Mouse (Mus musculus) forebrain, embryonic 15.5 days (tissue): ENCODE data around the gene Atp6v1g3. TPM values are rescaled to one million over a fixed set of nuclear protein-coding genes. Genes with fewer than 3 reads are reported as not detected.

Source experiments
- ATAC-seq: fragments of 200-750 bp; cut with Nextera tagmentation; replicated peaks from 2 replicates; pipeline ENCODE4 v1.8.0; 2017; ENCODE audit warnings: mild to moderate bottlenecking, moderate TSS enrichment, moderate library complexity
- H3K27ac ChIP-seq: fragments of 300-500 bp; sonication (generic); replicated peaks from 2 replicates; pipeline ENCODE4 v1.5.1; 2015; ENCODE audit warnings: mild to moderate bottlenecking, inconsistent platforms
- H3K27me3 ChIP-seq: fragments of 300-500 bp; sonication (generic); 2 replicates; pipeline ENCODE4 v1.6.1; 2015; ENCODE audit warnings: inconsistent platforms
- H3K36me3 ChIP-seq: fragments of 300-500 bp; sonication (generic); 2 replicates; pipeline ENCODE4 v1.6.1; 2015; ENCODE audit warnings: mild to moderate bottlenecking, inconsistent platforms
- H3K4me1 ChIP-seq: fragments of 300-500 bp; sonication (generic); 2 replicates; pipeline ENCODE4 v1.6.1; 2015; ENCODE audit warnings: inconsistent platforms
- H3K4me2 ChIP-seq: fragments of 300-500 bp; sonication (generic); replicated peaks from 2 replicates; pipeline ENCODE4 v1.6.1; 2015; ENCODE audit warnings: mild to moderate bottlenecking, inconsistent platforms
- H3K4me3 ChIP-seq: fragments of 300-500 bp; sonication (generic); 2 replicates; pipeline ENCODE4 v1.5.1; 2015; ENCODE audit warnings: mild to moderate bottlenecking, inconsistent platforms
- H3K9ac ChIP-seq: fragments of 300-500 bp; sonication (generic); replicated peaks from 2 replicates; pipeline ENCODE4 v1.6.1; 2015; ENCODE audit warnings: mild to moderate bottlenecking, inconsistent platforms
- H3K9me3 ChIP-seq: fragments of 300-500 bp; sonication (generic); 2 replicates; pipeline ENCODE4 v1.6.1; 2016; ENCODE audit warnings: inconsistent platforms
- whole genome bisulfite sequencing: fragments of 180-500 bp; shearing (Covaris S2); methylation state at CpG from one replicate; pipeline ENCODE4 v1.1.7; 2015; ENCODE audit warnings: mixed read lengths; 5-methylcytosine and 5-hydroxymethylcytosine counted together
- polyA plus RNA-seq: library from polyadenylated mRNA; unstranded; fragments of >200 nt; fragmentation: Nextera tagmentation; extraction: Ambion mirVana; gene quantifications from 2 replicates; pipeline ENCODE4 v1.2.1, GENCODE M21; 2015

Gene Atp6v1g3
- polyA plus RNA-seq: not detected in 2 replicates

DNA sequence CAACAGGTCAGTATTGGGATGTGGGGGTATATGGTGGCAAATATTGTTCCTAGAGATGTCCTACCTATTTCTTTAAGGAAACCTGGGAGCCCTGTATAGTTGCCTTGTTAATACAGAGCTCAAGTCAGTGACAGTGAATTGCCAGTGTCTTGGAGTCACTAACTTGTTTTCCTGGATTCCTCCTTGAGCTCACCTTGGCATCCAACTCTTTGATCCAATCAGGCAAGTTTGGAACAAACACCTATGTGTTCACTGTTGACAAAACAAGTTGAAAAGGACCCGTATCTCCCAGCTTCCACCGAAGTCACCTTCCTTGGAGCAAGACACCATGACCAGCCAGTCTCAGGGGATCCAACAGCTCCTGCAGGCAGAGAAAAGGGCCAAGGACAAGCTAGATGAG is at the start of gene Atp6v1g3:
Gene Atp6v1g3 (plus strand): TSS at position 301 of the 400 bp plus-strand sequence.
- WGBS: 98% methylated on average over 2 of the region's 2 CpGs
- Histone ChIP-seq H3K4me2 (no peak within 1 kb of the TSS), H3K36me3 (no peaks in the 10 kb centered on the region), H3K4me1 (no peaks in the 10 kb centered on the region), H3K9me3 (no peaks in the 10 kb centered on the region), H3K4me3 (no peak within 1 kb of the TSS), H3K27me3 (no peaks in the 10 kb centered on the region), H3K9ac (no peak within 1 kb of the TSS), H3K27ac (no peak within 1 kb of the TSS)
- ATAC-seq: no peak

- H3K4me2 ChIP-seq: no peak overlapping the region
- no peaks in the 10 kb centered on the region for H3K9me3 ChIP-seq
- ATAC-seq: no peak
- no peaks in the 10 kb centered on the region for H3K27me3 ChIP-seq
- no peaks in the 10 kb centered on the region for H3K4me1 ChIP-seq
- H3K4me3 ChIP-seq: no peak overlapping the region
- H3K36me3 ChIP-seq: no peaks in the 10 kb centered on the region
- H3K27ac ChIP-seq: no peak overlapping the region
- no peak overlapping the region for H3K9ac ChIP-seq
Measured at GRCm38 (mm10) chr1:138233051-138233450, 40.5 kb upstream of the Atp6v1g3 start.

GRCm38 (mm10) chr1:138237252-138237651 is 36.3 kb upstream of the Atp6v1g3 start:
- no peak overlapping the region for H3K9ac ChIP-seq
- no peak overlapping the region for H3K27ac ChIP-seq
- 92% methylated on average over 2 of the region's 2 CpGs for WGBS
- H3K9me3 ChIP-seq: no peaks in the 10 kb centered on the region
- no peaks in the 10 kb centered on the region for H3K27me3 ChIP-seq
- H3K4me3 ChIP-seq: no peak overlapping the region
- no peaks in the 10 kb centered on the region for H3K36me3 ChIP-seq
- H3K4me1 ChIP-seq: no peaks in the 10 kb centered on the region
- H3K4me2 ChIP-seq: no peak overlapping the region
- ATAC-seq: no peak

DNA sequence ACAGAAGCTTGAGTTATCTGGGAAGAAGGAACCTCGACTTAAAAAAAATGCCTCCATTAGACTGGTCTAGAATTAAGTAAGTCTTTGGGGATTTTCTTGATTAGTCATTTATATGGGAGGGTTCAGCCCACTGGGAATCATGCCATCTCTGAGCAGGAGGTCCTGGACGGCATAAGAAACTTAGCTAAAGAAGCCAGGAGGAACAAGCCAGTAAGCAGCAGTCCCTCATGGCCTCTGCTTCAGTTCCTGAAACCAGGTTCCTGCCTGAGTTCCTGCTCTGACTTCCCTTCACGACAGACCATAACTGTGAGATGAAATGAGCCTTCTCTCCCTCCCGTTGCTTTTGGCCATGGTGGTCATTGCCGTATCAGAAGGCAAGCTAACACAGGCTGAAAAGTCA is 29.6 kb upstream of the Atp6v1g3 start:
- Histone ChIP-seq H3K27me3 (no peaks in the 10 kb centered on the region), H3K4me2 (no peak overlapping the region), H3K4me3 (no peak overlapping the region), H3K9me3 (no peaks in the 10 kb centered on the region), H3K4me1 (peaks cover 14% of the 10 kb centered on the region), H3K27ac (no peak overlapping the region), H3K9ac (no peak overlapping the region), H3K36me3 (no peaks in the 10 kb centered on the region)
- peak; percentile 7; the same call in 1 of the 2 replicates for ATAC-seq
- 50% methylated on average over 5 of the region's 5 CpGs for WGBS

GRCm38 (mm10) chr1:138244485-138244884 is 29.1 kb upstream of the Atp6v1g3 start:
- H3K4me1 ChIP-seq: peaks cover 14% of the 10 kb centered on the region
- no peaks in the 10 kb centered on the region for H3K9me3 ChIP-seq
- WGBS: 18% methylated on average over 7 of the region's 7 CpGs
- H3K36me3 ChIP-seq: no peaks in the 10 kb centered on the region
- ATAC-seq: peak; percentile 67
- H3K4me2 ChIP-seq: no peak overlapping the region
- H3K4me3 ChIP-seq: no peak overlapping the region
- peak overlapping the region; percentile 39; the same call in 1 of the 2 replicates for H3K27ac ChIP-seq
- H3K27me3 ChIP-seq: no peaks in the 10 kb centered on the region
- no peak overlapping the region for H3K9ac ChIP-seq

DNA sequence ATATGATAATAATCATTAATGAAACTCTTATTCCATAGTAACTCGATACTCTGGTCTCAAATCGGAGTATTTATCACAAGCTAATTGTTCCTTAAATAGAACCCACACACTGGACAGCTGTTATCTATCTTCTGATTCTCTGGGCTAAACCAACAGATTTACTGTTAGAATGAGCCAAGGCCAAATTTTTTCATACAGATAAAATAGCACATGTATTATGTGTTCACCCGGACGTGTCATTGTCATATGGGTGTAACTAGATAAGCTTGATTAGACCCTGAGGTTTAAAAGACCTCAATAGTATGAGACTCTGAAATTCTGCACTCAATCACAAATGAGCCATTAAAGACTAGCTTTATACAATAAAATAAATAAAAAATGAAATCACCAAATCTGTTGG is 28.4 kb upstream of the Atp6v1g3 start:
- peak overlapping the region; percentile 28 for H3K27ac ChIP-seq
- WGBS: 65% methylated on average over 4 of the region's 4 CpGs
- no peaks in the 10 kb centered on the region for H3K9me3 ChIP-seq
- no peaks in the 10 kb centered on the region for H3K36me3 ChIP-seq
- no peak overlapping the region for H3K4me3 ChIP-seq
- peaks cover 14% of the 10 kb centered on the region for H3K4me1 ChIP-seq
- ATAC-seq: peak; percentile 51; the same call in 1 of the 2 replicates
- H3K27me3 ChIP-seq: no peaks in the 10 kb centered on the region
- H3K4me2 ChIP-seq: no peak overlapping the region
- H3K9ac ChIP-seq: no peak overlapping the region

GRCm38 (mm10) chr1:138245533-138245932 is 28.0 kb upstream of the Atp6v1g3 start:
- ATAC-seq: peak; percentile 86
- Histone ChIP-seq H3K4me2 (no peak overlapping the region), H3K27ac (peak overlapping the region; percentile 28), H3K4me3 (no peak overlapping the region), H3K9ac (no peak overlapping the region), H3K9me3 (no peaks in the 10 kb centered on the region), H3K27me3 (no peaks in the 10 kb centered on the region), H3K4me1 (peaks cover 14% of the 10 kb centered on the region), H3K36me3 (no peaks in the 10 kb centered on the region)
- 48% methylated on average over 3 of the region's 3 CpGs for WGBS

DNA sequence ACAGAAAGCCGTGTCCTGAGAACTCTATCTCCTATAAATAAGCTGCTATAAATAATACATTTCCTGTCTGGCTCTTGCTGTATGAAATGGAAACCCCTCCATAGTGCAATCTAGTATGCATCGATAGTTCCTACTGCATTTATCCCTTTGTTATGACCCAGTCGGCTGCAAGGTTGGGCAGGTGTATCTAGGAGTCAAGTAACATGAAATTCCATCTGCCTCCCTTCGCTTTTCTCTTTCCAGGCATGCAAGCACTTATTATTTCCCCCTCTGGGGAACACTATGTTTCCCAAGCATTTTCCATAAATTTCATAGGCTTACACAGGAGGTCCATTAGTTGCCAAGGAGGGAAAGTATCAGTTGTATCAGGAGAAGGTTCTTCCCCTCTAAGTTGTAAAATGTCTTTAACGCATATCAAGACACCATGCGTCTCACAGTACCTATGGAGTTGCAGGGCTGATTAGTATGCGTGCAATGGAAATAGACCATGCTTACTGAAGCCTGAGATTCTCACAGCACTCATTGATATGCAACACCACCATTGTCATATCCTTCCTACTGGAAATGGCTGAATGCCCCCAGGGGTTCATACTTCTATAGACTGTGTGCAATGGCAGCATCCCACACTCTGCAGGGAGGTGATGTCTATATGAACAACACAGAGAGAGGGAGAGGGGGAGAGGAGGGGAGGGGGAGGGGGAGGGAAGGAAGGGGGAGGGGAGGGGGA is 26.9 kb upstream of the Atp6v1g3 start:
- no peak overlapping the region for H3K4me3 ChIP-seq
- peaks cover 14% of the 10 kb centered on the region for H3K4me1 ChIP-seq
- no peak overlapping the region for H3K27ac ChIP-seq
- H3K4me2 ChIP-seq: no peak overlapping the region
- 80% methylated on average over 7 of the region's 7 CpGs for WGBS
- no peaks in the 10 kb centered on the region for H3K27me3 ChIP-seq
- H3K36me3 ChIP-seq: no peaks in the 10 kb centered on the region
- ATAC-seq: no peak; the same call in 1 of the 2 replicates
- H3K9ac ChIP-seq: no peak overlapping the region
- no peaks in the 10 kb centered on the region for H3K9me3 ChIP-seq

GRCm38 (mm10) chr1:138247699-138248483 is 25.6 kb upstream of the Atp6v1g3 start:
- no peak overlapping the region for H3K27ac ChIP-seq
- no peak for ATAC-seq
- H3K9ac ChIP-seq: no peak overlapping the region
- H3K27me3 ChIP-seq: no peaks in the 10 kb centered on the region
- no peaks in the 10 kb centered on the region for H3K36me3 ChIP-seq
- H3K4me3 ChIP-seq: no peak overlapping the region
- H3K4me1 ChIP-seq: peaks cover 14% of the 10 kb centered on the region
- H3K9me3 ChIP-seq: no peaks in the 10 kb centered on the region
- 90% methylated on average over 8 of the region's 8 CpGs for WGBS
- H3K4me2 ChIP-seq: no peak overlapping the region

GRCm38 (mm10) chr1:138248770-138249169 is 24.8 kb upstream of the Atp6v1g3 start:
- H3K9me3 ChIP-seq: no peaks in the 10 kb centered on the region
- H3K27me3 ChIP-seq: no peaks in the 10 kb centered on the region
- H3K4me3 ChIP-seq: no peak overlapping the region
- ATAC-seq: no peak
- WGBS: 86% methylated on average over 2 of the region's 2 CpGs
- H3K4me1 ChIP-seq: peaks cover 14% of the 10 kb centered on the region
- no peaks in the 10 kb centered on the region for H3K36me3 ChIP-seq
- no peak overlapping the region for H3K4me2 ChIP-seq
- H3K9ac ChIP-seq: no peak overlapping the region
- H3K27ac ChIP-seq: no peak overlapping the region

- H3K4me2 ChIP-seq: no peak overlapping the region
- H3K9me3 ChIP-seq: no peaks in the 10 kb centered on the region
- no peak overlapping the region for H3K4me3 ChIP-seq
- no peak overlapping the region for H3K27ac ChIP-seq
- no peak for ATAC-seq
- H3K9ac ChIP-seq: no peak overlapping the region
- no peaks in the 10 kb centered on the region for H3K4me1 ChIP-seq
- 69% methylated on average over 2 of the region's 2 CpGs for WGBS
- H3K27me3 ChIP-seq: no peaks in the 10 kb centered on the region
- no peaks in the 10 kb centered on the region for H3K36me3 ChIP-seq
Measured at GRCm38 (mm10) chr1:138250951-138251350, 22.6 kb upstream of the Atp6v1g3 start.

DNA sequence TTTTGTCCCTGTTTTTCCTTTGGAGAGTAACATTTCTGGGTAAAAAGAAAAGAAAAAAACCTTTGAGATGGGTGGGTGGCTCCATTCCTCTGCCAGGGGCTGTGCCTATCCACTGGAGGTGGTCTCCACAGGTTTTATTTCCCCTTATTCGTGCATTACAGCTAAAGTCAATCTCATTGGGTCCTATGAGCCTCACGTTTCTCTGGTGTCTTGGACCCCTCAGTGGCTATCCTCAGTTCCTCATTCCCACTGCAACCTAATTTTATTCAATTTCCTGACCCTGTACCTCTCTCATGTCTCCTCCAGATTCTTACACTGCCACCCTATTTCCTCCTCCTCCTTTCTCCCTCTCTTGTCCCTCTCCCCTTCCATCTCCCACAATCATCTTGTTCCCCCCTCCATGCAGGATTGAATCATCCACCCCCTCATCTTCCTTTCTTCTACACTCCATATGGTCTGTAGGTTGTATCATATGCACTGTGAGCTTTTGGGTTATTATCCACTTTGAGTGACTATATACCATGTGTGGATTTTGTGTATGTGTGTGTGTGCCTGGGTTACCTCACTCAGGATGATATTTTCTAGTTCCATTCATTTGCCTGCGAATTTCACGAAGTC is 17.3 kb upstream of the Atp6v1g3 start:
- no peak overlapping the region for H3K27ac ChIP-seq
- H3K27me3 ChIP-seq: no peaks in the 10 kb centered on the region
- H3K4me2 ChIP-seq: no peak overlapping the region
- no peak overlapping the region for H3K9ac ChIP-seq
- no peak for ATAC-seq
- 84% methylated on average over 4 of the region's 4 CpGs for WGBS
- no peaks in the 10 kb centered on the region for H3K36me3 ChIP-seq
- no peaks in the 10 kb centered on the region for H3K4me1 ChIP-seq
- H3K4me3 ChIP-seq: no peak overlapping the region
- H3K9me3 ChIP-seq: no peaks in the 10 kb centered on the region
